Mouse (Mus musculus): Measurements from ENCODE around the gene Tmem129. TPM values are rescaled to one million over a fixed set of nuclear protein-coding genes. Genes with fewer than 3 reads are reported as not detected.

The Tmem129 gene
- total RNA-seq, 2 experiments from 2014 or later = 24.9 to 26.7 TPM

DNA sequence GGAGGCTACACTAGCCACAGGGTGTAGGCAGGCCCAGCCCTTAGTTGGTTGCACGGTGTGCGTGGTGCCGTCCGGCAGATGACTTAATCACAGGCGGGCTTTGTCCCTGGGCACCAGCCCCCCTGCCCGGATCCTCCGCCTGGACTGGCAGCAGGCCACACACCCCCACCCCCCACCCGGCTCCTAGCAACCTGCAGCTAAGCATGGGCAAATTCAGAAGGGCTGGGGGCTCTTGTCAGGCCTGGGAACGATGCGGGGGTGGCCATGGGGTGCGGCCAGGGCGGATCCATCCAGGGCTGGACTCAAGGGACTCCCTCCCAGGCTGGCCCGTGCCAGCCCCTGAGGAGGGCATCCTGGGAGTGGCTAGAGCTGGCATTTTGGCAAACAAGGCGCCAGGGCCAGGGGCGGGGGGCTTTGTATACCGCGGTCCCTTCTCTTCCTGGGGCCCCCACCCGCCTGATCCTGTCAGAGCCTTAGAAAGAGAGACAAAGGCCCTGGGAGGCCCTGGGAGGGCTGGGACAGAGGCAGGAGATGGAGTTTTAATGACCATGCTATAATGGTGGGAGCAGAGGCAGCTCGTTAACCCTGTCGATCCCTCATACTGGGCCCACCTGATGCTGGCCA, 31.1 kb upstream of the Tmem129 start:
- no peak for DNase-seq (ENCODE audit: low spot score in 2 of 2)
- intact Hi-C loops (cut with DNase I) = loop anchor here (10.0 kb wide), 1 partner anchor 265 kb away; no protein-coding TSS in a partner anchor

- intact Hi-C loops (cut with DNase I) = loop anchor here (10.0 kb wide), 1 partner anchor 266 kb away; no protein-coding TSS in a partner anchor
- no peak for DNase-seq (ENCODE audit: low spot score in 2 of 2)
These were observed 30.3 kb upstream of the Tmem129 start for GRCm38 (mm10) chr5:33688278-33689220.

GRCm38 (mm10) chr5:33687142-33687541, 28.9 kb upstream of the Tmem129 start:
- intact Hi-C loops (cut with DNase I) = loop anchor here (10.0 kb wide), 1 partner anchor 268 kb away; no protein-coding TSS in a partner anchor
- no peak for DNase-seq (ENCODE audit: low spot score in 2 of 2)

GRCm38 (mm10) chr5:33684932-33685331, 26.7 kb upstream of the Tmem129 start:
- intact Hi-C loops (cut with DNase I) = loop anchor here (5.0 to 10.0 kb wide), 2 partner anchors 52 to 270 kb away; no protein-coding TSS in a partner anchor
- no peak for DNase-seq (ENCODE audit: low spot score in 2 of 2)

DNA sequence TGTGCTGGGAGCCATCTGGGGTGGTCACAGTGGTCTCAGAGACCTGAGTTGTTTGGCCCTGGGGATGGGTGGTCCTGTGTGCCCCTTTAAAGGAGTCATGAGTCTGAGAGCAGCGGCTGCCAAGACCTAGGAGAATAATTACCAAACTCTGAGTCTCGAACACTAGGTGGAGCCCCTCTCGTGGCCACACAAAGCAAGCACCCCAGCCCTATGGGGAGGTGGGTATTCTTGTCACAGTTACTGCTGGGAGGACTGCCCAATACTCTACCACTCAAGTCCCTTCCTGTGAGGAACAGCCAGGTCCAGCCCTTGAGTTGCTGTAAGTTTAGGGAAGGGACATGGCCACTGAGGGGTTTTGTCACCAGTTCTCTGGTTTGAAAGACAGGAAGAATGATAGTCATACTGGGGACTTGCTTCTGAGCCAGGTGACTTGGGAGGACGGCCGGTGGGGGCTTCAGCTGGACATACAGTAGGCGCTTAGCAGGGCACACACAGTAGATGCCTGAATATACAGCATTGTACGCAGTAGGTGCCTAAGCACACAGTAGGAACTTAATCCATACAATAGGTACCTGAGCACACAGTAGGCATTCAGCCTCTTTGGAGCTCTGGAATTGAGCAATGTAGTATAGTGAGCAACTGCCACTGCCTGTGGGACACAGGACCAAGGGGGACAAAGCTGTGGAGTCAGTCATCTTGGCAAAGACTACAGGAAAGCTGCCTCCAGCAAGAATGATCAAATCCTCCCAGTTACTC, 25.9 kb upstream of the Tmem129 start:
- peak; percentile 59 to 72 for DNase-seq (ENCODE audit: low spot score in 2 of 2)
- intact Hi-C loops (cut with DNase I) = loop anchor here (5.0 to 10.0 kb wide), 2 partner anchors 53 to 271 kb away; no protein-coding TSS in a partner anchor

GRCm38 (mm10) chr5:33682963-33683362, 24.7 kb upstream of the Tmem129 start:
- DNase-seq (ENCODE audit: low spot score in 2 of 2) = no peak
- intact Hi-C loops (cut with DNase I) = loop anchor here (5.0 to 10.0 kb wide), 2 partner anchors 54 to 272 kb away; no protein-coding TSS in a partner anchor

- DNase-seq (ENCODE audit: low spot score in 2 of 2) = no peak
- intact Hi-C loops (cut with DNase I) = loop anchor here (5.0 to 10.0 kb wide), 2 partner anchors 56 to 273 kb away; no protein-coding TSS in a partner anchor
These were observed 23.6 kb upstream of the Tmem129 start for GRCm38 (mm10) chr5:33681611-33682388.

- intact Hi-C loops (cut with DNase I) = loop anchor here (5.0 to 10.0 kb wide), 2 partner anchors 56 to 274 kb away; no protein-coding TSS in a partner anchor
- DNase-seq (ENCODE audit: low spot score in 2 of 2) = no peak
These were observed 22.8 kb upstream of the Tmem129 start for GRCm38 (mm10) chr5:33681044-33681443.

DNA sequence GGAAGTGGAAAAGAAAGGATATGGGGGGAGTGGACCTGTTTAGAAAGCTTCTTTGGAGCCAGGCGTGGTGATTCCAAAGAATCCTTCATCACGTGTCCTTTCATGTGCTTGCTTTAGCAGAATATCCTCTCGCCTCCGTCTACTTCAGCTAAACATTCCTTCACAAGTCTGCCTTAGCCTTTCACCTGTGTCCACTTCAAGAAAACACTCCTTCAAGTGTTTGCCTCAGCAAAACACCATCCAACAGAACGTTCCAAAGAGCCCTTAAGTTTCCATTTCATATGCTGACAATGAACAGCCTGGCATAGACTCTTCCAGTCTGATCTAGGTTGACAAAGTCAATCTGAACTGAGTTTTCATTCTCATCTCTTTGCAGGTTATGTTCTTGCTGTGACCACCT, 20.0 kb upstream of the Tmem129 start:
- no peak for DNase-seq (ENCODE audit: low spot score in 2 of 2)
- intact Hi-C loops (cut with DNase I) = no loop called here

- intact Hi-C loops (cut with DNase I) = no loop called here
- peak; percentile 63 to 67 for DNase-seq (ENCODE audit: low spot score in 2 of 2)
These were observed 17.7 kb upstream of the Tmem129 start for GRCm38 (mm10) chr5:33675964-33676363.

DNA sequence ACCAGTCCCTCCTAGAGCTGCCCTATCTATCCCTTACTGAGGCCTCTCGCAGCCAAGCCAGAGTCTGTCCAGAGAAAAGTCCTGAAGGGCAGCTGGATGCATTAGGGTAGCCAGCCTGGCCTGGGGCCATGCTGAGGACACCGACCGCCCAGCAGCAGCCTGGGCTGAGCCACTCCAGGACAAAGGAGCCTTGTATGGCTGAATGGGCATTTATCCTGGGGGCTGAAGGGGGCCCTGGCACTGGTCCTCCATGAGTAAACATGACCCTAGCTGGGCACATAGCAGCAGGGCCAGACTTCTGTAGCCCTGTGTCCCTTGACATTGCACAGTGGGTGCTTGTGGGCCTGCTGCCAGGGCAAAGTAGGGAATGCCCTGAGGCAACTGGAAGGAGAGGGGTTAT, 16.2 kb upstream of the Tmem129 start:
- DNase-seq (ENCODE audit: low spot score in 2 of 2) = peak; percentile 55 to 67
- intact Hi-C loops (cut with DNase I) = no loop called here

- intact Hi-C loops (cut with DNase I) = no loop called here
- DNase-seq (ENCODE audit: low spot score in 2 of 2) = no peak
These were observed 13.4 kb upstream of the Tmem129 start for GRCm38 (mm10) chr5:33671659-33672058.

GRCm38 (mm10) chr5:33668223-33668622, 10.0 kb upstream of the Tmem129 start:
- intact Hi-C loops (cut with DNase I) = loop anchor here (10.0 kb wide), 1 partner anchor 267 kb away; the partner anchor contains the start of gene Nelfa
- DNase-seq (ENCODE audit: low spot score in 2 of 2) = no peak

GRCm38 (mm10) chr5:33658664-33659050, 441 bp upstream of the Tmem129 start:
- DNase-seq (ENCODE audit: low spot score in 2 of 2) = no peak
- intact Hi-C loops (cut with DNase I) = no loop called here

- peak in 1 of 2 experiments; percentile 35 for DNase-seq (ENCODE audit: low spot score in 2 of 2)
- intact Hi-C loops (cut with DNase I) = no loop called here
These were observed 897 bp downstream of the Tmem129 start for GRCm38 (mm10) chr5:33657251-33657786.

DNA sequence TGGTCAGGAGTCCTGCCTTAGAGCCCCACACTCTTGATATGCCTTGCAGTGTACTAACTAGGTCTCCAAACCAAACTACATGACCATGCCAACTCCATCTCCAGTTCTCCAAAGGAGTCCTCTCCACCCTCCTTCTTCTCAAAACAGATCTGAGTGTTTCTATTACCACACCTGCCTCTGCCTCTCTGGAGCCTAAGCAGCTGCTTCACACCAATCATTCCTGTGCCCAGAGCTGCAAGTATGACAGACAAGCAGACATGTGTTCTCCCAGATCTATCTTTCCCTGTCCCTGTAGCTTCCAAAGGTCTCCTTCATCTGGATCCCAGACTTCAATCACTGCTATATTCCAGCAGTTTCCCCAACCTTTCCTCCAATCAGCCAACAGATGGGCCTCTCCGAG, 1.5 kb downstream of the Tmem129 start:
- no peak for DNase-seq (ENCODE audit: low spot score in 2 of 2)
- intact Hi-C loops (cut with DNase I) = no loop called here

- DNase-seq (ENCODE audit: low spot score in 2 of 2) = no peak
- intact Hi-C loops (cut with DNase I) = no loop called here
These were observed 2.9 kb downstream of the Tmem129 start for GRCm38 (mm10) chr5:33655251-33655840.

DNA sequence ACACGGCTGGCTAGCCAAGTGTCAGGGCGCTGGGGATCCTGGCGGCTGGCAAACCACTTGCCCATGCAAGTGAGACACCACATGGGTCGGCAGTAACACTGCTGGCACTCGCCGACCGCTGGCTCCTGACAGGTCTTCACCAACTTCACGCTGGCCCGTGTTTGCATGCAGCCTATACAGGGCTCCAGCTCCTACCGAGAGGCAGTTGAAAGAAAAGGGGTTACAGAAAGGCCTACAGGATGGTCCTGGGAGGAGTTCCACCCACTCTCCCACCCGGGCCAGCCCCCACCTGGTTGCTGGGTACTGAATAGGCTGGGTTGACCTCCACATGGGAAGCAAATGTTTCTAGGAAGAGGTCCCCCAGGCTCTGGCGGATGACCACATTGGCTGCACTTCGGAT, 3.8 kb downstream of the Tmem129 start:
- no peak for DNase-seq (ENCODE audit: low spot score in 2 of 2)
- intact Hi-C loops (cut with DNase I) = no loop called here

Measured in left cerebral cortex, postnatal 14 days (tissue).